Mouse (Mus musculus): ENCODE results near the gene Desi1.

DNA sequence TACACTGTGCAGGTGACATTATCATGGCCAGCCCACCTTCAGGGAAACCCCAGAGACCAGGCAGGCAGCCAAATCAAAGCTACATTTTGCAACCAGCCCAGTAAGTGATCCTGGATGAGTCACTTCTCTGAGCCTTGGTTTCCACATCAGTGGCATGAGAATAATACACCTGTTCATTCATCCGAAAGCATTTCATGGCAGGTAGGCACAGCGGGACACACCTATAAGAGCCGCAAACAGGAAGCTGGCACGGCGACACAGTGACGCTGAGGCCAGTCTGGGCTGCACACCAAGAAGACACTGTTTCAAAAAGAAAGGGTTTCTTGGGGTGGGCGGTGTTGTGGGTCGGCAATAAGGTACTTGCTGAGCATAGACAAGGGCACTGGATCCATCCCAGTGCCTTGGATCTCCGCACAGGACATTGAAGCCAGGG lies 79.5 kb downstream of the Desi1 start:
- TF ChIP-seq CTCF (IDR thresholded peaks at IDR 0.05; ENCODE audit: low read depth) (no peak), EP300 (optimal IDR thresholded peaks at IDR 0.05) (no peak)
